Mouse (Mus musculus): ENCODE data around the gene Gm44805.

- TF ChIP-seq POLR2A (IDR thresholded peaks at IDR 0.05; ENCODE audit: low read depth, low read length) (no peak), CTCF (conservative IDR thresholded peaks at IDR 0.05; ENCODE audit: insufficient read depth, insufficient read length, low read depth, low read length) (no peak)
Observed at GRCm38 (mm10) chr7:19686521-19686920, 5.3 kb upstream of the Gm44805 start.

All from kidney, adult 2 months (tissue).